Mouse (Mus musculus) intestine, embryonic 14.5 days (tissue): ENCODE results near the gene Lcp1. TPM values are rescaled to one million over a fixed set of nuclear protein-coding genes. Genes with fewer than 3 reads are reported as not detected.

Source experiments
- ATAC-seq: fragments of 200-750 bp; cut with Nextera tagmentation; replicated peaks from 2 replicates; pipeline ENCODE4 v1.8.0; 2017; ENCODE audit warnings: low read depth, moderate number of reproducible peaks, moderate TSS enrichment, moderate library complexity; ENCODE audit not compliant: low FRiP score, low TSS enrichment
- DNase-seq: peaks from one replicate; pipeline ENCODE4 v3.0.0-alpha.2; 2018; ENCODE audit warnings: low spot score
- H3K27ac ChIP-seq: fragments of 300-500 bp; sonication (generic); 2 replicates; pipeline ENCODE4 v1.5.1; 2014; ENCODE audit warnings: low read depth, mild to moderate bottlenecking, control low read depth
- H3K27me3 ChIP-seq: fragments of 300-500 bp; sonication (generic); replicated peaks from 2 replicates; pipeline ENCODE4 v1.6.1; 2014; ENCODE audit warnings: low read length, control low read depth; ENCODE audit not compliant: control insufficient read depth, insufficient read depth
- H3K36me3 ChIP-seq: fragments of 300-500 bp; sonication (generic); 2 replicates; pipeline ENCODE4 v1.6.1; 2014; ENCODE audit warnings: low read length, control low read depth; ENCODE audit not compliant: control insufficient read depth, insufficient read depth
- H3K4me1 ChIP-seq: fragments of 300-500 bp; sonication (generic); replicated peaks from 2 replicates; pipeline ENCODE4 v1.6.1; 2014; ENCODE audit warnings: low read length, control low read depth, mixed read lengths; ENCODE audit not compliant: control insufficient read depth, insufficient read depth
- H3K4me2 ChIP-seq: fragments of 300-500 bp; sonication (generic); 2 replicates; pipeline ENCODE4 v1.6.1; 2014; ENCODE audit warnings: low read length
- H3K4me3 ChIP-seq: fragments of 300-500 bp; sonication (generic); 2 replicates; pipeline ENCODE4 v1.5.1; 2014; ENCODE audit warnings: low read depth, low read length, control low read depth, mixed read lengths
- H3K9ac ChIP-seq: fragments of 300-500 bp; sonication (generic); 2 replicates; pipeline ENCODE4 v1.6.1; 2014; ENCODE audit warnings: mild to moderate bottlenecking, low read length
- H3K9me3 ChIP-seq: fragments of 300-500 bp; sonication (generic); 2 replicates; pipeline ENCODE4 v1.6.1; 2016; ENCODE audit warnings: low read length, control low read depth; ENCODE audit not compliant: control insufficient read depth
- WGBS: fragments of 180-500 bp; shearing (Covaris S2); extraction: QIAGEN DNeasy Blood & Tissue Kit; methylation state at CpG from one replicate; pipeline ENCODE4 v1.1.7; 2014; 5-methylcytosine and 5-hydroxymethylcytosine counted together
- polyA plus RNA-seq: library from polyadenylated mRNA; unstranded; fragments of >200 nt; fragmentation: Nextera tagmentation; extraction: Ambion mirVana; gene quantifications from 2 replicates; pipeline ENCODE4 v1.2.1, GENCODE M21; 2014

The Lcp1 gene
- polyA plus RNA-seq, 1 experiment from 2014 or later, result 58.3 TPM

DNA sequence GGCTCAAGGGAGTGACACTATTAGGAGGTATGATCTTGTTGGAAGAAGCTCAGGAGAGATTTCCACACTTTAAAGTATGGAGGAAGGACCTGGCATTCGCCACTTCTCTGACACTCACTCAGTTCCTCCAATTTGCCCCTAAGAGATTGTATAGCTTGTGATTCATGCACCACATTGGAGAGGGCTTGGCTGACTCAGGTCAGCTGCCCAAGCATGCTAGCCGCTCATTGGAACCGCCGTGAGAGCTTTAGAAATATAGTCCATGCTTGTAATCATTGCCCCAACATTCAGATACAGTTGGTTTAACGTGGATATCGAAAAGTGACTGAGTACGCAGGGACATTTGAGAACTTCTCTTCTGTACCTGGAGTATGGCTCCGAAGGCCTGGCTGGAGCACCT, 104.7 kb downstream of the Lcp1 start:
- Histone ChIP-seq H3K4me3 (no peak overlapping the region), H3K4me1 (no peaks in the 10 kb centered on the region), H3K4me2 (no peak overlapping the region), H3K9me3 (no peaks in the 10 kb centered on the region), H3K27ac (no peak overlapping the region), H3K27me3 (no peaks in the 10 kb centered on the region), H3K9ac (no peak overlapping the region), H3K36me3 (no peaks in the 10 kb centered on the region)
- no peak for DNase-seq
- 84% methylated on average over 8 of the region's 8 CpGs for WGBS
- ATAC-seq, result no peak

DNA sequence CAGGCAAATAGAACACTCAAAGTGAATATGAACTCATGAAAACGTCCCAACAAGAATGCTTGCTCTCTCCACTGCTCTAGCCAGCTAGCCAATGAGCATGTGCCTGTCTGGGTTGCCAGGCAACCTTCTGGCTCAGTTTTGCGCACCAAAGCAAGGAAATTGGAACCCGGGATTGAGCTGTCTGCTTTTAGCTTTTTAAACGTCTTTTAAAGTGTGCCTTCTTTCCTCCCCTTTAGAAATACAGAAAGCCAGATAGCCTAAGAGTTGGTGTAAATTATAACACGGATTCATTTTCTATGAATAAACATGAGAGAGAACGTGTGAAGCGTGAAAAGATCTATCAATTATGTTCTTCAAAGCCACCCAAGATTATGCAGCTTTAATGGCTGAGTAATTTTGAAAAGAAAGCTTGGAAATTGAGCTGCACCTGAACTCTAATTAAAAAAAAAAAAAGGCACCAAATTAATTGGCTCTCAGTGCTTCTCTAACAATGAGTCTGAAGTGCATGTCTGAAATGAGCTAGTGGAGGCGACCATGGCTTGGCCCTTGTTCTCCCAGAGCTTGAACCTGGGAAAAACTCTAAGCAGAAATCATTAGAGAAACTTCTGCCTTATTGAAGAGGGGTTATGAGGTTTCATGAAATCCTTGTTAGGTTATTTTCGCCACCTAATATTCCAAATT, 105.2 kb downstream of the Lcp1 start:
- Histone ChIP-seq H3K4me2 (no peak overlapping the region), H3K27me3 (no peaks in the 10 kb centered on the region), H3K9me3 (no peaks in the 10 kb centered on the region), H3K27ac (no peak overlapping the region), H3K36me3 (no peaks in the 10 kb centered on the region), H3K4me1 (no peaks in the 10 kb centered on the region), H3K9ac (no peak overlapping the region), H3K4me3 (no peak overlapping the region)
- no peak for ATAC-seq
- 63% methylated on average over 9 of the region's 9 CpGs for WGBS
- no peak for DNase-seq

DNA sequence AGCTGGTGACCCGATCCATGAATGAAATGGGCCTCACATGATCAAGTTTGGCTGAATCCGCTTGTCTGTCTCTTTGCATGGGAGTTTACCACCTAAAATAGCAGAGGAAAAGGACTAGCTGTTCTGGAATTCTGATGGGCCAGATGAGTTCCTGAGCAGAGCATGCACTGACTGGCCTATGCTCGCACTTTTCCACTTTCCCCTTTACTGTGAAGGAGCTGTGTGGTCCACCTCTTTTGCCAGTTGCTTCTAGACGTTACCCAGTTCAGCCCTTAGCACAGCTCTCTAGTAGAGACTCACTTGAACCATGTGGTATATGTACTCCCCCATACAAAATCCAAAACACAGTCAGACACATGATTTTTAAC, 105.7 kb downstream of the Lcp1 start:
- no peak for DNase-seq
- no peak overlapping the region for H3K27ac ChIP-seq

DNA sequence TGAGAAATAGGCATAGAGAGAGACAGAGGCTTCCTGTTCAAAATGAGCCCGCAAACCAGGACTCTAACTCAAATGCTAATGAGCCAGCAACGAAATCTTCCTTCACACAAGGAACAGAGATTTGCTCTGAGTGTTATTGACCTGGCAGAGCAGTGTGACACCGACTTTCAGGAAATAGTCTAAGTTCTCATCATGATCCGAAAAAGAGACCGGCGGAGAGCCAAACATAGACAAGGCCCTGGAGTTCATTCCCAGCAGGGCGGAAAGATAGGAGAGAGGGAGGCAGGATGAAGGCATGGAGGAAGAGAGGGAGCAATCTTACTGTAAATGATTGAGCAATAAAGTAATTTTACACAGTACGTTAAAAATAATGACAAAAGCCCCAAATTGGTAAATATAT, 106.2 kb downstream of the Lcp1 start:
- ATAC-seq, result no peak
- Histone ChIP-seq H3K27ac (no peak overlapping the region), H3K9ac (no peak overlapping the region), H3K9me3 (no peaks in the 10 kb centered on the region), H3K4me3 (no peak overlapping the region), H3K4me1 (no peaks in the 10 kb centered on the region), H3K4me2 (no peak overlapping the region), H3K36me3 (no peaks in the 10 kb centered on the region), H3K27me3 (no peaks in the 10 kb centered on the region)
- WGBS, result 86% methylated on average over 8 of the region's 8 CpGs
- no peak for DNase-seq

More for the DNA sequence above, 105.7 kb downstream of the Lcp1 start:
- WGBS, result 88% methylated on average over 4 of the region's 4 CpGs
- Histone ChIP-seq H3K27me3 (no peaks in the 10 kb centered on the region), H3K4me1 (no peaks in the 10 kb centered on the region), H3K36me3 (no peaks in the 10 kb centered on the region), H3K9me3 (no peaks in the 10 kb centered on the region), H3K4me2 (no peak overlapping the region), H3K4me3 (no peak overlapping the region), H3K9ac (no peak overlapping the region)
- ATAC-seq, result no peak

DNA sequence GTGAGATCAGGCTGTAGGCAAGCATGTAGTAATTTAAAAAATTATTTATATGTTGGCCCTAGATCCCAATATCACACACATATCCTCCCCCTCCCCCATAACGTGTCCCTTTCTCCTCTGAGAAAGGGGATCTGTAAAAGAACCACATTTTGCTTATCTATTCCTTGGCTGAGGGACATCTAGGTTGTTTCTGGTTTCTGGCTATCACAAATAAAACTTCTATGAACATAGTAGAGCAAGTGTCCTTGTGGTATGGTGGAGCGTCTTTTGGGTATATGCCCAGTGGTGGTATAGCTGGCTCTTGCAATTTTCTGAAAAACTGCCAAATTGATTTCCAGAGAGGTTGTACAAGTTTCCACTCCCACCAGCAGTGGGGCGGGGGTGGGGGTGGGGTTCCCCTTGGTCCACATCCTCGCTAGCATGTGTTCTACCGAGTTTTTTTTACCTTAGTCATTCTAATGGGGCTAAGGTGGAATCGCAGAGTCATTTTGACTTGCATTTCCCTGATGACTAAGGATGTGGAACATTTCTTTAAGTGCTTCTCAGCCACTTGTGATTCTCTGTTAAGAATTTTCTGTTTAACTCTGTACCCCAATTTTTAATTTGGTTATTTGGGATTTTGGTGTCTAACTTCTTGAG, 107.3 kb downstream of the Lcp1 start:
- Histone ChIP-seq H3K27ac (no peak overlapping the region), H3K4me3 (no peak overlapping the region), H3K36me3 (no peaks in the 10 kb centered on the region), H3K27me3 (no peaks in the 10 kb centered on the region), H3K9ac (no peak overlapping the region), H3K9me3 (no peaks in the 10 kb centered on the region), H3K4me2 (no peak overlapping the region), H3K4me1 (no peaks in the 10 kb centered on the region)
- ATAC-seq (no peak), DNase-seq (no peak)
- 82% methylated on average over 6 of the region's 6 CpGs for WGBS

DNA sequence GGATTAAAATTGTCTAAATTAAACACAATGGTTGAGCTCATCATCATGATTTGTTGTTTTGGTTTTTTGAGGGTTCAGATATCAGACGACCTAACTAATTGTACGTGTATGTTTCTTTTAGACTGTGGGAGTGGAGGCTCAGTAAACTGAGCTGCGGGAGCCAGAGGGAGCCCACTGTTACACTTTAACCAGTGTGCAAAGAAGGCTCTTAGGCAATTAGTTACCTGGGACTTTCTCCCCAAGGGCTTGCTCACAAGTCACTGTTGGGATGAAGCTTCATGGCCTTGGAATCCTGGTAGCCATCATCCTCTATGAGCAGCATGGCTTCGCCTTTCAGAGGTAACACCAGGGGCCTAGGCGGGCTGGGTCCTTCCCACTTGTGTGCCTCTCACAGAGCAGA, 111.2 kb downstream of the Lcp1 start, which contains the start of gene Cpb2:
Gene Cpb2, plus strand, starts transcription at position 201 of the 400 bp plus-strand sequence.
- Histone ChIP-seq H3K27me3 (no peaks in the 10 kb centered on the region), H3K4me2 (no peak within 1 kb of the TSS), H3K4me3 (no peak within 1 kb of the TSS), H3K27ac (no peak within 1 kb of the TSS), H3K4me1 (no peaks in the 10 kb centered on the region), H3K36me3 (no peaks in the 10 kb centered on the region), H3K9ac (no peak within 1 kb of the TSS), H3K9me3 (no peaks in the 10 kb centered on the region)
- ATAC-seq (no peak), DNase-seq (no peak)
- WGBS, result 70% methylated on average over 5 of the region's 5 CpGs

DNA sequence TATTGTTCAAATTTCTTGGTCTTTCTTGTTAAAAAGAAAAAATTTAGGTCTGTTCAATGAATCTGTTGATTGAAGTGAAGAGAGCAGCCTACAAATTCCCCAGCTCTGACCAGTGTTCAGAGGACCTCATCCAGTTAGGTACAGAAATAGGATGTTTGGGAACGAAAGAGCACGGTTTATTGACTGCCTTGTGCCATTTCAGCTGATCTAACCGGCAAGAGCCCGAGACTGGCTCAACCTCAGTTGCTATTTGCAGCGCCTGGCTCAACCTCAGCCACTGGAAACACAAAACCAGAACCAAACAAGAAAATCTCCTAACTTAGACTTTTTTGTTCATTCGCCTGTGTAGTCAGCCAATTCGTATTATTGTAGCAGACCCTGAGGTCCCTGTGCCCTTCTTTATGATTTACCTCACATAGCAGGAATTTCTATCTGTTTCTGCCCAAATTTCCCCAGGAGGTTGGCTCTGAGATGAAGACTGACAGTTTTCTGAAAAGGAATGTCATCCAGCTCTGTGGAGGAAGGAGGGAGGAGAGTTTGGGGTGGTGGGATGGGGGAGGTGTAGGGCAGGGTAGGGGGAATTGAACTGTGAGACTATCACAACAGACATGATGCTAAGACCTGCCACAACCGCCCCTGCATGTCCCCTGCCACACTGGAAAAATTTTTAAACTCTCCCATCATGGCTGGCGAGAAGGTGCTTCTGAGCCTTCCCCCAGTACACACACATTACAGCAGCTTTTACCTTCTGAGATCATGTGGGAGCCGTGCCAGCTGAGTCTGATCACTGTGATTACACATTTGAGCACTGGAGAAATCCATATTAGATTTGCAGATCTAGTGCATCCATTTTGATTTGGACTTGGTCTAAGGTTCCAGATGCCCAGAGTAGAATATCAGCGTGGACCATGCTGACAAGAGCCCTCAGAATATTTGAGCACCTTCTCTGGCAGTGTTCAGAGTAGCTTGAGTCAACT, 115.4 kb downstream of the Lcp1 start:
- 79% methylated on average over 11 of the region's 11 CpGs for WGBS
- Histone ChIP-seq H3K4me2 (no peak overlapping the region), H3K9me3 (no peaks in the 10 kb centered on the region), H3K4me3 (no peak overlapping the region), H3K4me1 (no peaks in the 10 kb centered on the region), H3K36me3 (no peaks in the 10 kb centered on the region), H3K27me3 (no peaks in the 10 kb centered on the region), H3K9ac (no peak overlapping the region), H3K27ac (no peak overlapping the region)
- ATAC-seq (no peak), DNase-seq (no peak)

DNA sequence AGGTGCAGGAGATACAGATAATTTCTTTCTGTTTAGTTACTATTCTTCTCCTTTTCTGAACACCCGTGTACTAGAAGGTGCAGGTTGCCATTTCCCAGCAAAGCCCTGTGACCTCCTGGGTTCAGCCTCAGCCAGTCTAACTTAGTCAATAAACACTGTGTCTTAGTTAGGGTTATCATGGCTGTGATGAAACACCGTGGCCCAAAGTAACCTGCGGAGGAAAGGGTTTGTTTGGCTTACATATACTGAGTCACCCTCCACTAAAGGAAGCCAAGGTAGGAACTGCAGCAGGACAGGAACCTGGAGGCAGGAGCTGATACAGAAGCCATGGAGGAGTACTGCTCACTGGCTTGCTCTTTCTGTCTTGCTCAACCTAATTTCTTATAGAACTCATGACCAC, 119.5 kb downstream of the Lcp1 start:
- no peak overlapping the region for H3K27ac ChIP-seq
- no peak overlapping the region for H3K9ac ChIP-seq
- ATAC-seq (no peak), DNase-seq (no peak)
- WGBS, result 78% methylated on average over 3 of the region's 3 CpGs
- H3K4me2 ChIP-seq, result no peak overlapping the region
- no peaks in the 10 kb centered on the region for H3K9me3 ChIP-seq
- no peaks in the 10 kb centered on the region for H3K27me3 ChIP-seq
- no peaks in the 10 kb centered on the region for H3K36me3 ChIP-seq
- H3K4me3 ChIP-seq, result no peak overlapping the region
- no peaks in the 10 kb centered on the region for H3K4me1 ChIP-seq
